Mouse (Mus musculus) cortical plate, adult 2 months (tissue): ENCODE measurements around the gene Dcdc2c.

Experiments
- CTCF ChIP-seq: fragments of 200-500 bp; IDR thresholded peaks from 2 replicates; pipeline ENCODE4 v1.5.1; 2011; ENCODE audit warnings: mild to moderate bottlenecking, control low read depth, low read length; ENCODE audit not compliant: insufficient read depth; ENCODE audit errors: extremely low read depth
- POLR2A ChIP-seq: fragments of 200-500 bp; IDR thresholded peaks from 2 replicates; pipeline ENCODE4 v1.6.1; 2011; ENCODE audit warnings: mild to moderate bottlenecking, low read length, control low read depth; ENCODE audit not compliant: insufficient read depth; ENCODE audit errors: extremely low read depth

- TF ChIP-seq POLR2A (no peak), CTCF (no peak)
Measured at GRCm38 (mm10) chr12:28407656-28408405, 144.4 kb downstream of the Dcdc2c start.
